13 mouse cellular contexts compared by ENCODE assay signal in the genomic region with DNA sequence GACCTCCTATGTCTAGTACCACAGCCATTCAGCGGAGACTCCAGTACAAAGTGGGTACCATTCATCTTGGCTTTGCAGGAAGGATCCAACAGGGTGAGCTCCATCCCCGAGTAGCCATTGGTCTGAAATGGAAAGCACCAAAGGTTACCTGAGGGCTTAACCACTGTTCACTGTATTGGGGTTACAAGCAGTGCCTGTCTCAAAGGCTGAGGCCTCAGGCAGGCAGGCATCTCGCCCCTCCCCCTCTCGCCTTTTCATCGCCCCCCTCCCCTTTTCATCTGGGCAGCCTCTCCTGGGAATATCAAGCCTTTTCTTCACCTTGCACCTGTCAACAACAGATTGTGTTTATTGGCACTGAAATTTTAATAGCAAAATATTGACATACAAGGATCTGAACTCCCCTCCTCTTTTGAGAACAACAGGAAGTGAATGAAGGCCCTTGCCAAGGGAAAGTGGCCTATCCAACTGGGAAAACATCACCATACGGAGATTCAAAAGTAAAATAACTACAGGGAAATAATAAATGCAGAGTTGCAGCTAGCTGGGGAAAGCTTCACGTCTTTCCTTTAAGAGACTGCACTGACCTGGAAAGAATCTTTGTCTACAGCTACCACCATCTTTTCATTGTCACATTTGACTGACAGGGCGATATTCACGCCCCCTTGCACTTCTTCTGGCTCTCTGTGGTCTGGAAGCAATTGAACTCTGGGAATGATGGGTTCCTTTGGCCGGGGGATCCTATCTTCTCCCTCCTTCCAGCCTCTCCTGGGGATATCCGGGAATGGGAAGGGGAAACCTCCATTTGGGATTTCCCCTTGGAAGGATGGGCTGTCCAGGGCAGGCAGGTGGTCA.
"Had no signal": no experiment of that assay in that cellular context is flagged by ENCODE, and none has a peak within 500 bp of the region (broad histone marks: within the 10 kb centered on the region; RNA-seq: fewer than 3 reads in every experiment).

No protein-coding gene starts in this region.

- H3K27ac ChIP-seq: left cerebral cortex, adult 2 months; limb, embryonic 10.5 days; liver, embryonic 15.5 days; neural tube, embryonic 13.5 days had no signal

- H3K9ac ChIP-seq: liver, embryonic 15.5 days; neural tube, embryonic 13.5 days had no signal

- DNase-seq: lung, adult 2 months; lung, postnatal 36 days; right cerebral cortex, postnatal 4 days; spleen, adult 18-20 months; thymus, adult 18-20 months; thymus, postnatal 14 days had no signal

- H3K27me3 ChIP-seq: liver, embryonic 15.5 days; neural tube, embryonic 13.5 days had no signal

- ATAC-seq: lung, postnatal 0 days; midbrain, embryonic 16.5 days had no signal

- H3K4me3 ChIP-seq: left cerebral cortex, adult 2 months; limb, embryonic 10.5 days; liver, embryonic 15.5 days; neural tube, embryonic 13.5 days had no signal

- H3K4me2 ChIP-seq: liver, embryonic 11.5 days; liver, embryonic 15.5 days; neural tube, embryonic 13.5 days had no signal

- H3K9me3 ChIP-seq: limb, embryonic 10.5 days; liver, embryonic 15.5 days; neural tube, embryonic 13.5 days had no signal
